Mouse (Mus musculus): ENCODE results near the gene Fam222a. TPM values are rescaled to one million over a fixed set of nuclear protein-coding genes. Genes with fewer than 3 reads are reported as not detected.

The Fam222a gene
- polyA plus RNA-seq, 1 experiment from 2014 or later = 4.7 TPM

DNA sequence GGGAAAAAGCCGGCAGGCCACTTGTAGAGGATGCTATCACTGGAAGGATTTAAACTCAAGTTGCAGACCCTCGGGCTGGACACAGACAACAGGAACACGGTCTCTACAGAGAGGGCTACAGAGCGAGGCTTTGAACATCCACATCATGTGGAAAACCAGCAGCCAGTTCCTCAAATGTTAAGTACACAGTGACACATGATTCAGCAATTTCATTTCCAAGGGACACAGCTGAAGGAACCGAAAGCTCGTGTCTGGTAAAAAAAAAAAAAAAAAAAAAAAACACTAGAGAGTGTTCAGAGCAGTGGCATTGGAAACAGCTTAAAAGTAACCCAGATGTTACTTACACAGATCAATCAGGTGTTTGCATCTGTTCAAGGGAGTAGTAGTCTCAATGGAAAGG lies 93.2 kb downstream of the Fam222a start:
- no peak for ATAC-seq
- 76% methylated on average over 6 of the region's 6 CpGs for WGBS
- H3K9ac ChIP-seq (ENCODE audit: low read depth, low read length) = no peak overlapping the region

More for the DNA sequence above, 93.2 kb downstream of the Fam222a start:
- H3K9me3 ChIP-seq (ENCODE audit: control insufficient read depth, low read length) = no peaks in the 10 kb centered on the region
- H3K4me1 ChIP-seq (ENCODE audit: control insufficient read depth, insufficient read depth, low read depth, low read length) = peaks cover 12% of the 10 kb centered on the region
- H3K27ac ChIP-seq (ENCODE audit: low read depth, low read length) = no peak overlapping the region
- H3K36me3 ChIP-seq (ENCODE audit: control insufficient read depth, insufficient read depth, low read length) = no peaks in the 10 kb centered on the region
- no peak overlapping the region for H3K4me3 ChIP-seq (ENCODE audit: low read length)
- H3K4me2 ChIP-seq (ENCODE audit: low read length) = no peak overlapping the region
- peaks cover 28% of the 10 kb centered on the region for H3K27me3 ChIP-seq (replicated peaks; ENCODE audit: control insufficient read depth, insufficient read depth, low read length)

Other genes starting within 250 kb of the Fam222a start
- 59.3 and 70.1 TPM in 2 replicates for gene Kctd10, start 187.5 kb upstream of the Fam222a start, polyA plus RNA-seq (2015; fragmentation: Nextera tagmentation; extraction: Ambion mirVana)
- 36.7 and 45.4 TPM in 2 replicates for gene Ube3b, start 187.4 kb upstream of the Fam222a start, polyA plus RNA-seq (2015; fragmentation: Nextera tagmentation; extraction: Ambion mirVana)
- 38.2 and 40.8 TPM in 2 replicates for gene Mmab, start 124.0 kb upstream of the Fam222a start, polyA plus RNA-seq (2015; fragmentation: Nextera tagmentation; extraction: Ambion mirVana)
- 75.8 and 86.9 TPM in 2 replicates for gene Mvk, start 123.7 kb upstream of the Fam222a start, polyA plus RNA-seq (2015; fragmentation: Nextera tagmentation; extraction: Ambion mirVana)
- 2.3 and 3.0 TPM in 2 replicates for gene Trpv4, start 90.4 kb downstream of the Fam222a start, polyA plus RNA-seq (2015; fragmentation: Nextera tagmentation; extraction: Ambion mirVana)
- 49.9 and 53.4 TPM in 2 replicates for gene Gltp, start 123.0 kb downstream of the Fam222a start, polyA plus RNA-seq (2015; fragmentation: Nextera tagmentation; extraction: Ambion mirVana)
- gene Tchp, start 139.7 kb downstream of the Fam222a start, polyA plus RNA-seq (2015; fragmentation: Nextera tagmentation; extraction: Ambion mirVana) = 15.6 and 16.9 TPM in 2 replicates
- gene Ankrd13a, start 206.7 kb downstream of the Fam222a start, polyA plus RNA-seq (2015; fragmentation: Nextera tagmentation; extraction: Ambion mirVana) = 11.9 and 27.7 TPM in 2 replicates
- gene Git2, start 207.5 kb downstream of the Fam222a start, polyA plus RNA-seq (2015; fragmentation: Nextera tagmentation; extraction: Ambion mirVana) = 40.6 and 50.2 TPM in 2 replicates